Mouse (Mus musculus) thymus, adult 2 months (tissue): ENCODE measurements around the gene Cdc7.

Experiments used
- CTCF ChIP-seq: fragments of 200-500 bp; IDR thresholded peaks from 2 replicates; pipeline ENCODE4 v1.5.1; 2012; ENCODE audit warnings: mild to moderate bottlenecking, control low read depth, low read length, moderate library complexity, borderline replicate concordance; ENCODE audit not compliant: control insufficient read depth, poor library complexity, insufficient read depth; ENCODE audit errors: extremely low read depth
- POLR2A ChIP-seq: fragments of 200-500 bp; IDR thresholded peaks from 2 replicates; pipeline ENCODE4 v1.6.1; 2012; ENCODE audit warnings: mild to moderate bottlenecking, low read length, control low read depth, moderate library complexity; ENCODE audit not compliant: control insufficient read depth, poor library complexity, insufficient read depth; ENCODE audit errors: extremely low read depth

DNA sequence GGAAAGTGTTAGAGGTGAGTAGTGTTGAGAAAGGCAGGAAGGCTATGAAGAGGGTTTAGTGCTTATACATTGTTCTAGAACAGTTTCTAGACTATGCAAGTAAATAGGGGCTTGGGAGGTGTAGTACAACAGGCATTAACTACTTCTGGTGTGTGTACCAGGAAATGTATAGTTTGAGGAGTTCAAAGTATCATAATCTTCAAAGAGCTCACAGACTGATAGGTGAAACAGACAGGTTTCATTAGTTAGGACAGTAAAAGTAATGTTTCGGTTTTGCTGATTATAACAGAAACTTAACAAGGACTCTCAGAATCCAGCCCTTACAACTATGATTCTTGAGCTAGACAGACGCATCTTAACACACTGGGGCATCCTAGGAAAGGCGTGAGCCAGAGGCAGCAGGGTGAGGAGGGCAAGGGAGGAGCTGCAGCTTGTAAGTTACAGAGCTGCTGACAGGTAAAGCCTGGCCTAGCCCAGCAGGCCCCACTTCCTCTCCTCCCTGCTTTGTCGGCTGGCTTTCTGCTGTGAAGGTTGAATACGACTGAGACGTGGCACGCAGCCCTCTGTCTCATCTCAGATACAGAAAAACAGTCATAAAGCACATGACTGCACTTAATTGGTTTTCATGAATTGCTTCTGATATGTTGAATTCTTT is 18.3 kb downstream of the Cdc7 start:
- no peak for TF ChIP-seq CTCF
- TF ChIP-seq POLR2A = no peak
